14 mouse cellular contexts compared by ENCODE assay signal in genomic region chr17:49190337-49190736, GRCm38 (mm10).
A peak's percentile ranks its signal among the peaks of the same experiment; 100 is the strongest.
DNase-seq lines count a peak whose midpoint lies in the region; ATAC-seq lines count a peak whose summit lies in the region.
"Had no signal": no experiment of that assay in that cellular context is flagged by ENCODE, and none has a peak within 500 bp of the region (broad histone marks: within the 10 kb centered on the region; RNA-seq: fewer than 3 reads in every experiment).

No protein-coding gene starts in this region.

- H3K36me3 ChIP-seq in hindbrain, embryonic 14.5 days (replicated peaks; ENCODE audit: control insufficient read depth, insufficient read depth): no peaks in the 10 kb centered on the region
- H3K36me3 ChIP-seq in hindbrain, embryonic 11.5 days (ENCODE audit: control insufficient read depth, insufficient read depth, low read length): no peaks in the 10 kb centered on the region
- H3K36me3 ChIP-seq: heart, embryonic 12.5 days; liver, embryonic 15.5 days; midbrain, embryonic 12.5 days; stomach, embryonic 15.5 days had no signal

- ATAC-seq in hindbrain, embryonic 14.5 days (ENCODE audit: low FRiP score): no peak
- no peak for ATAC-seq in hindbrain, embryonic 11.5 days (ENCODE audit: low FRiP score)
- ATAC-seq: inflammation-experienced regulatory T-cells, adult 6 months had no signal

- H3K27ac ChIP-seq in hindbrain, embryonic 14.5 days: no peak overlapping the region
- no peak overlapping the region for H3K27ac ChIP-seq in hindbrain, embryonic 11.5 days (ENCODE audit: low read depth, low read length)
- H3K27ac ChIP-seq: liver, embryonic 15.5 days; midbrain, embryonic 12.5 days; stomach, embryonic 15.5 days had no signal

- peak; percentile 36 for DNase-seq in hindbrain, embryonic 14.5 days (ENCODE audit: low spot score)
- DNase-seq in hindbrain, embryonic 11.5 days (ENCODE audit: low spot score): no peak
- DNase-seq in right cerebral cortex, postnatal 10 days (ENCODE audit: low spot score in 2 of 2): peak; percentile 47 to 56
- DNase-seq in right cerebral cortex, adult 18-20 months: no peak
- peak; percentile 88 to 89 for DNase-seq in cerebellum, adult 18-20 months
- peak; percentile 95 to 97 for DNase-seq in cerebellum, postnatal 25 days
- DNase-seq in kidney, postnatal 10 days: no peak
- no peak for DNase-seq in layer of hippocampus, adult 9-10 months (ENCODE audit: low spot score)
- DNase-seq: thymus, adult 18-20 months had no signal

- H3K27me3 ChIP-seq in hindbrain, embryonic 14.5 days (ENCODE audit: control insufficient read depth, insufficient read depth, low read length): no peaks in the 10 kb centered on the region
- no peaks in the 10 kb centered on the region for H3K27me3 ChIP-seq in hindbrain, embryonic 11.5 days (ENCODE audit: control insufficient read depth, insufficient read depth, low read length)
- H3K27me3 ChIP-seq: liver, embryonic 15.5 days; midbrain, embryonic 12.5 days; stomach, embryonic 15.5 days had no signal

- no peak overlapping the region for H3K9ac ChIP-seq in hindbrain, embryonic 14.5 days
- H3K9ac ChIP-seq in hindbrain, embryonic 11.5 days (ENCODE audit: low read depth, low read length): no peak overlapping the region
- H3K9ac ChIP-seq: heart, embryonic 12.5 days; liver, embryonic 15.5 days; midbrain, embryonic 12.5 days; stomach, embryonic 15.5 days had no signal

- no peak overlapping the region for H3K4me3 ChIP-seq in hindbrain, embryonic 14.5 days (replicated peaks; ENCODE audit: low read length)
- no peak overlapping the region for H3K4me3 ChIP-seq in hindbrain, embryonic 11.5 days (ENCODE audit: low read depth, low read length)
- H3K4me3 ChIP-seq: heart, embryonic 12.5 days; liver, embryonic 15.5 days; midbrain, embryonic 12.5 days; stomach, embryonic 15.5 days had no signal

- H3K4me2 ChIP-seq in hindbrain, embryonic 14.5 days (replicated peaks): no peak overlapping the region
- H3K4me2 ChIP-seq in hindbrain, embryonic 11.5 days (replicated peaks; ENCODE audit: low read depth, low read length): no peak overlapping the region
- H3K4me2 ChIP-seq: heart, embryonic 12.5 days; liver, embryonic 15.5 days; midbrain, embryonic 12.5 days; stomach, embryonic 15.5 days had no signal

- no peaks in the 10 kb centered on the region for H3K4me1 ChIP-seq in hindbrain, embryonic 14.5 days (replicated peaks; ENCODE audit: control insufficient read depth, insufficient read depth, low read length)
- no peaks in the 10 kb centered on the region for H3K4me1 ChIP-seq in hindbrain, embryonic 11.5 days (replicated peaks; ENCODE audit: control insufficient read depth, insufficient read depth, low read length)
- H3K4me1 ChIP-seq: heart, embryonic 12.5 days; liver, embryonic 15.5 days; midbrain, embryonic 12.5 days; stomach, embryonic 15.5 days had no signal

- no peaks in the 10 kb centered on the region for H3K9me3 ChIP-seq in hindbrain, embryonic 14.5 days (ENCODE audit: control insufficient read depth, low read length)
- H3K9me3 ChIP-seq in hindbrain, embryonic 11.5 days (ENCODE audit: control insufficient read depth, low read length): no peaks in the 10 kb centered on the region
- H3K9me3 ChIP-seq: liver, embryonic 15.5 days; stomach, embryonic 15.5 days had no signal

- 73% methylated on average over 4 of the region's 4 CpGs for WGBS in hindbrain, embryonic 14.5 days
- 82% methylated on average over 4 of the region's 4 CpGs for WGBS in hindbrain, embryonic 11.5 days

Comparison
In these comparisons a context has a peak if more than half of its experiments do, and no peak if none do; other contexts are left out.
1. DNase-seq: peak in hindbrain, embryonic 14.5 days (single experiment), right cerebral cortex, postnatal 10 days (2 of 2), cerebellum, adult 18-20 months (2 of 2) and cerebellum, postnatal 25 days (2 of 2); none in hindbrain, embryonic 11.5 days (single experiment), right cerebral cortex, adult 18-20 months (single experiment), kidney, postnatal 10 days (single experiment) and layer of hippocampus, adult 9-10 months (single experiment).